Mouse (Mus musculus): Measurements from ENCODE around the gene Prtg. TPM values are rescaled to one million over a fixed set of nuclear protein-coding genes. Genes with fewer than 3 reads are reported as not detected.

Prtg gene
- polyA plus RNA-seq, 1 experiment from 2014 or later, result 1.1 TPM

DNA sequence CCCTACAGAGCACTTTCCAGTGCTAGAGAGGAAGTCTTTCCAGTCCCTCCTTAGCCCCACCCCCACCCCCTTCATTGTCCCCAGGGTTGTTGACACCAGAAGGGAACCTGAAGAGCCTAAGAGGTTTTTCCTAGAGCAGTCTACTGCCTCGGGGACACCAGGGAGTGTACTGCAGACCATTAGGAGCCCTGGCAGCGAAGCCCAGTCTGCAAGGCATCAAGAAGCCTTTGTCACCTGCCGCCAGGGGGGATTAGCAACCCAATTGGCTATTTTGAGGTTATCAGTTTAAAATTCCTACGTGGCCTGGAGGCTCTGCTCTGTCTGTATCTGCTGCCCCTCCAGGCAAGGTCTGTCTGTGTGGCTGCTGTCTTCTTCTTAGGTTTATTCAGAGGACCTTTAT lies 26.9 kb upstream of the Prtg start:
- Histone ChIP-seq H3K4me3 (ENCODE audit: control insufficient read depth in 1 of 2, insufficient read depth in 1 of 2, low read depth in 1 of 2, low read length in 2 of 2) (peak overlapping the region in 1 of 2 experiments; percentile 12; a peak in 1 of 4 replicates), H3K27me3 (ENCODE audit: control insufficient read depth, insufficient read depth, low read length) (no peaks in the 10 kb centered on the region), H3K36me3 (ENCODE audit: control insufficient read depth, insufficient read depth, low read length) (no peaks in the 10 kb centered on the region), H3K27ac (replicated peaks in 1 of 2; ENCODE audit: control insufficient read depth in 1 of 2, insufficient read depth in 1 of 2, low read depth in 2 of 2, low read length in 2 of 2) (peak overlapping the region; percentile 43 to 75), H3K9ac (ENCODE audit: low read length) (no peak overlapping the region), H3K4me2 (ENCODE audit: low read length) (peak overlapping the region; percentile 58), H3K4me1 (ENCODE audit: control insufficient read depth in 2 of 2, insufficient read depth in 2 of 2, low read length in 2 of 2) (peaks cover 28 to 31% of the 10 kb centered on the region in 2 experiments), H3K9me3 (ENCODE audit: control insufficient read depth, low read length) (no peaks in the 10 kb centered on the region)
- 6% methylated on average over 4 of the region's 4 CpGs for WGBS
- ATAC-seq (ENCODE audit: insufficient number of reproducible peaks, insufficient read depth, low FRiP score, low read depth), result 0 out of 2 replicates have a peak, but pooled peaks have one; percentile 27

GRCm38 (mm10) chr9:72780694-72781093 lies 26.0 kb upstream of the Prtg start:
- Histone ChIP-seq H3K9me3 (ENCODE audit: control insufficient read depth, low read length) (no peaks in the 10 kb centered on the region), H3K4me3 (ENCODE audit: control insufficient read depth in 1 of 2, insufficient read depth in 1 of 2, low read depth in 1 of 2, low read length in 2 of 2) (peak overlapping the region; percentile 0 to 12; a peak in 3 of 4 replicates), H3K4me1 (ENCODE audit: control insufficient read depth in 2 of 2, insufficient read depth in 2 of 2, low read length in 2 of 2) (peaks cover 28 to 31% of the 10 kb centered on the region in 2 experiments), H3K9ac (ENCODE audit: low read length) (peak overlapping the region; percentile 25; the same call in 1 of the 2 replicates), H3K27me3 (ENCODE audit: control insufficient read depth, insufficient read depth, low read length) (no peaks in the 10 kb centered on the region), H3K36me3 (ENCODE audit: control insufficient read depth, insufficient read depth, low read length) (no peaks in the 10 kb centered on the region), H3K4me2 (ENCODE audit: low read length) (peak overlapping the region; percentile 58), H3K27ac (replicated peaks in 1 of 2; ENCODE audit: control insufficient read depth in 1 of 2, insufficient read depth in 1 of 2, low read depth in 2 of 2, low read length in 2 of 2) (peak overlapping the region; percentile 43 to 75; a peak in 3 of 4 replicates)
- no peak for ATAC-seq (ENCODE audit: insufficient number of reproducible peaks, insufficient read depth, low FRiP score, low read depth)
- WGBS, result 5% methylated on average over 5 of the region's 5 CpGs

DNA sequence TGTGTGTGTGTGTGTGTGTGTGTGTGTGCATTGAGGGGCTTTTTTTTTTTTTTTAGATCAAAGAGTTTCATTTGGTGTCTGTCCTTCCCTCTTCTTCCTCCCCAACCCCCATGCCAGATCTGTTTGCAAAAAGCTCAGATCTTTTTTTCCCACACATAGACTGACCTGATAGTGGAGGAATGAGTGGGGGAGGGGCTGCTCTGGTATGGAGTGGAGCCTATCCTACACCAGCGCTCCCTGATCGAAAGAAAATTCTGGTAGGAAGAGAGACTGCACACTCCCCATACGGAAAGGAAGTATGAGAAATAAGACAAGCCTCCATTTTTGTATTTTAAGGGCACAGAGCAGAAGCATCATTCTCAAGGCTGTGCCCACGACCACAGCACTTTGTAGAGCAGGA lies 25.2 kb upstream of the Prtg start:
- Histone ChIP-seq H3K9ac (ENCODE audit: low read length) (no peak overlapping the region), H3K4me2 (ENCODE audit: low read length) (peak overlapping the region; percentile 42), H3K27ac (replicated peaks in 1 of 2; ENCODE audit: control insufficient read depth in 1 of 2, insufficient read depth in 1 of 2, low read depth in 2 of 2, low read length in 2 of 2) (peak overlapping the region; percentile 4 to 38; a peak in 1 of 4 replicates), H3K4me3 (ENCODE audit: control insufficient read depth in 1 of 2, insufficient read depth in 1 of 2, low read depth in 1 of 2, low read length in 2 of 2) (no peak overlapping the region), H3K9me3 (ENCODE audit: control insufficient read depth, low read length) (no peaks in the 10 kb centered on the region), H3K36me3 (ENCODE audit: control insufficient read depth, insufficient read depth, low read length) (no peaks in the 10 kb centered on the region), H3K27me3 (ENCODE audit: control insufficient read depth, insufficient read depth, low read length) (no peaks in the 10 kb centered on the region), H3K4me1 (ENCODE audit: control insufficient read depth in 2 of 2, insufficient read depth in 2 of 2, low read length in 2 of 2) (peaks cover 28 to 31% of the 10 kb centered on the region in 2 experiments)
- WGBS, result 3% methylated on average over 4 of the region's 4 CpGs
- ATAC-seq (ENCODE audit: insufficient number of reproducible peaks, insufficient read depth, low FRiP score, low read depth), result peak; percentile 33; the same call in 1 of the 2 replicates

- Histone ChIP-seq H3K9me3 (ENCODE audit: control insufficient read depth, low read length) (no peaks in the 10 kb centered on the region), H3K4me1 (ENCODE audit: control insufficient read depth in 2 of 2, insufficient read depth in 2 of 2, low read length in 2 of 2) (peaks cover 28 to 31% of the 10 kb centered on the region in 2 experiments), H3K36me3 (ENCODE audit: control insufficient read depth, insufficient read depth, low read length) (no peaks in the 10 kb centered on the region), H3K4me3 (ENCODE audit: control insufficient read depth in 1 of 2, insufficient read depth in 1 of 2, low read depth in 1 of 2, low read length in 2 of 2) (no peak overlapping the region), H3K27me3 (ENCODE audit: control insufficient read depth, insufficient read depth, low read length) (no peaks in the 10 kb centered on the region), H3K9ac (ENCODE audit: low read length) (no peak overlapping the region), H3K4me2 (ENCODE audit: low read length) (no peak overlapping the region), H3K27ac (replicated peaks in 1 of 2; ENCODE audit: control insufficient read depth in 1 of 2, insufficient read depth in 1 of 2, low read depth in 2 of 2, low read length in 2 of 2) (no peak overlapping the region)
- ATAC-seq (ENCODE audit: insufficient number of reproducible peaks, insufficient read depth, low FRiP score, low read depth), result no peak
- WGBS, result 22% methylated on average over 8 of the region's 8 CpGs
These were observed 24.6 kb upstream of the Prtg start for GRCm38 (mm10) chr9:72782121-72782520.

GRCm38 (mm10) chr9:72787732-72788131 lies 18.9 kb upstream of the Prtg start:
- WGBS, result 91% methylated on average over 1 of the region's 1 CpGs
- H3K36me3 ChIP-seq (ENCODE audit: control insufficient read depth, insufficient read depth, low read length), result no peaks in the 10 kb centered on the region
- no peaks in the 10 kb centered on the region for H3K27me3 ChIP-seq (ENCODE audit: control insufficient read depth, insufficient read depth, low read length)
- H3K27ac ChIP-seq (replicated peaks in 1 of 2; ENCODE audit: control insufficient read depth in 1 of 2, insufficient read depth in 1 of 2, low read depth in 2 of 2, low read length in 2 of 2), result no peak overlapping the region
- peaks cover 5 to 17% of the 10 kb centered on the region in 2 experiments for H3K4me1 ChIP-seq (ENCODE audit: control insufficient read depth in 2 of 2, insufficient read depth in 2 of 2, low read length in 2 of 2)
- H3K4me3 ChIP-seq (ENCODE audit: control insufficient read depth in 1 of 2, insufficient read depth in 1 of 2, low read depth in 1 of 2, low read length in 2 of 2), result no peak overlapping the region
- ATAC-seq (ENCODE audit: insufficient number of reproducible peaks, insufficient read depth, low FRiP score, low read depth), result no peak
- H3K9me3 ChIP-seq (ENCODE audit: control insufficient read depth, low read length), result no peaks in the 10 kb centered on the region
- no peak overlapping the region for H3K9ac ChIP-seq (ENCODE audit: low read length)
- no peak overlapping the region for H3K4me2 ChIP-seq (ENCODE audit: low read length)

GRCm38 (mm10) chr9:72790530-72791212 lies 16.0 kb upstream of the Prtg start:
- H3K4me3 ChIP-seq (ENCODE audit: control insufficient read depth in 1 of 2, insufficient read depth in 1 of 2, low read depth in 1 of 2, low read length in 2 of 2), result no peak overlapping the region
- no peak overlapping the region for H3K9ac ChIP-seq (ENCODE audit: low read length)
- H3K27me3 ChIP-seq (ENCODE audit: control insufficient read depth, insufficient read depth, low read length), result no peaks in the 10 kb centered on the region
- H3K4me2 ChIP-seq (ENCODE audit: low read length), result peak overlapping the region; percentile 45; the same call in 1 of the 2 replicates
- no peaks in the 10 kb centered on the region for H3K36me3 ChIP-seq (ENCODE audit: control insufficient read depth, insufficient read depth, low read length)
- no peaks in the 10 kb centered on the region for H3K9me3 ChIP-seq (ENCODE audit: control insufficient read depth, low read length)
- no peak overlapping the region for H3K27ac ChIP-seq (replicated peaks in 1 of 2; ENCODE audit: control insufficient read depth in 1 of 2, insufficient read depth in 1 of 2, low read depth in 2 of 2, low read length in 2 of 2)
- WGBS, result 43% methylated on average over 14 of the region's 14 CpGs
- H3K4me1 ChIP-seq (ENCODE audit: control insufficient read depth in 2 of 2, insufficient read depth in 2 of 2, low read length in 2 of 2), result peaks cover 5 to 17% of the 10 kb centered on the region in 2 experiments
- ATAC-seq (ENCODE audit: insufficient number of reproducible peaks, insufficient read depth, low FRiP score, low read depth), result no peak

DNA sequence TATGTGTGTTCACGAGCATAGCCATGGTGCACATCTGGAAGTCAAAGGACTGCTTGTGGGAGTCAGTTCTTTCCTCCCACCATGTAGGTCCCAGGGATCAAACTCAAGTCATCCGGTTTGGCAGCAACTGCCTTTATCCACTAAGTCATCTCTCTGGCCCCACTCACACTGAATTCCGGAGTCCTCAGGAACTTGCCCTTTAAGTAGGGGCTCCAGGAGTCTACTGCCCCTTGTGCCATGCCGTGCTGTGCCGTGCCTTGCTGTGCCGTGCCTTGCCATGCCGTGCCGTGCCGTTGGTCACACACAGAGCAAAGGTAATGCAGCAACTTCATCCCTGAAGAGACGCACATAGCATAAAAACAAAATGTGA lies 15.5 kb upstream of the Prtg start:
- Histone ChIP-seq H3K4me3 (ENCODE audit: control insufficient read depth in 1 of 2, insufficient read depth in 1 of 2, low read depth in 1 of 2, low read length in 2 of 2) (peak overlapping the region in 1 of 2 experiments; percentile 1; a peak in 1 of 4 replicates), H3K27ac (replicated peaks in 1 of 2; ENCODE audit: control insufficient read depth in 1 of 2, insufficient read depth in 1 of 2, low read depth in 2 of 2, low read length in 2 of 2) (no peak overlapping the region), H3K9ac (ENCODE audit: low read length) (no peak overlapping the region)

More for the DNA sequence above, 15.5 kb upstream of the Prtg start:
- Histone ChIP-seq H3K4me1 (ENCODE audit: control insufficient read depth in 2 of 2, insufficient read depth in 2 of 2, low read length in 2 of 2) (peaks cover 5 to 17% of the 10 kb centered on the region in 2 experiments), H3K4me2 (ENCODE audit: low read length) (peak overlapping the region; percentile 45), H3K9me3 (ENCODE audit: control insufficient read depth, low read length) (no peaks in the 10 kb centered on the region), H3K36me3 (ENCODE audit: control insufficient read depth, insufficient read depth, low read length) (no peaks in the 10 kb centered on the region), H3K27me3 (ENCODE audit: control insufficient read depth, insufficient read depth, low read length) (no peaks in the 10 kb centered on the region)
- no peak for ATAC-seq (ENCODE audit: insufficient number of reproducible peaks, insufficient read depth, low FRiP score, low read depth)
- WGBS, result 19% methylated on average over 10 of the region's 10 CpGs
